Mouse (Mus musculus) hindbrain, postnatal 0 days (tissue): ENCODE measurements at regions not wholly inside any gene's neighbourhood (a gene's known extent, or its start where the extent isn't known, plus 50 kb on each side); places are given as distances from the start of the nearest gene placed in this dataset.

Experiments
- ATAC-seq: fragments of 200-750 bp; cut with Nextera tagmentation; 2 replicates; pipeline ENCODE4 v1.8.0; 2017; ENCODE audit warnings: mild to moderate bottlenecking, moderate TSS enrichment, moderate library complexity
- DNase-seq: peaks from one replicate; pipeline ENCODE4 v3.0.0-alpha.2; 2015; ENCODE audit warnings: low spot score
- H3K27ac ChIP-seq: fragments of 300-500 bp; sonication (generic); 2 replicates; pipeline ENCODE4 v1.5.1; 2014; ENCODE audit warnings: mild to moderate bottlenecking
- H3K27me3 ChIP-seq: fragments of 300-500 bp; sonication (generic); 2 replicates; pipeline ENCODE4 v1.6.1; 2014; ENCODE audit warnings: low read length, mixed read lengths; ENCODE audit not compliant: insufficient read depth
- H3K36me3 ChIP-seq: fragments of 300-500 bp; sonication (generic); 2 replicates; pipeline ENCODE4 v1.6.1; 2014; ENCODE audit warnings: low read length, mixed read lengths; ENCODE audit not compliant: insufficient read depth
- H3K4me1 ChIP-seq: fragments of 300-500 bp; sonication (generic); 2 replicates; pipeline ENCODE4 v1.6.1; 2014; ENCODE audit warnings: antibody characterized with exemption, low read length, mixed read lengths; ENCODE audit not compliant: insufficient read depth
- H3K4me2 ChIP-seq: fragments of 300-500 bp; sonication (generic); 2 replicates; pipeline ENCODE4 v1.6.1; 2014; ENCODE audit warnings: low read depth, mild to moderate bottlenecking, low read length, moderate library complexity, mixed read lengths
- H3K4me3 ChIP-seq: fragments of 300-500 bp; sonication (generic); 2 replicates; pipeline ENCODE4 v1.5.1; 2014; ENCODE audit warnings: low read length
- H3K9ac ChIP-seq: fragments of 300-500 bp; sonication (generic); replicated peaks from 2 replicates; pipeline ENCODE4 v1.6.1; 2014; ENCODE audit warnings: mild to moderate bottlenecking, low read length, moderate library complexity, mixed read lengths
- H3K9me3 ChIP-seq: fragments of 300-500 bp; sonication (generic); 2 replicates; pipeline ENCODE4 v1.6.1; 2016; ENCODE audit warnings: low read length, mixed read lengths
- CTCF ChIP-seq: IDR thresholded peaks from 2 replicates; pipeline ENCODE4 v1.5.1; 2016; ENCODE audit warnings: antibody characterized with exemption, control low read depth, low read depth
- WGBS: fragments of 180-500 bp; shearing (Covaris S2); extraction: QIAGEN DNeasy Blood & Tissue Kit; methylation state at CpG from one replicate; pipeline ENCODE4 v1.1.7; 2014; 5-methylcytosine and 5-hydroxymethylcytosine counted together

GRCm38 (mm10) chr3:149284976-149285375 is 294.6 kb upstream of the Adgrl2 start:
- WGBS = 81% methylated on average over 4 of the region's 4 CpGs
- no peak overlapping the region for H3K4me3 ChIP-seq
- no peak for ATAC-seq

GRCm38 (mm10) chr3:149280807-149281789 is 290.7 kb upstream of the Adgrl2 start:
- Histone ChIP-seq H3K9ac (no peak overlapping the region), H3K36me3 (no peaks in the 10 kb centered on the region), H3K4me3 (no peak overlapping the region), H3K27me3 (no peaks in the 10 kb centered on the region), H3K27ac (no peak overlapping the region), H3K4me2 (no peak overlapping the region), H3K9me3 (no peaks in the 10 kb centered on the region), H3K4me1 (no peaks in the 10 kb centered on the region)
- WGBS = 84% methylated on average over 9 of the region's 9 CpGs
- ATAC-seq = no peak
- DNase-seq = no peak
- TF ChIP-seq CTCF = no peak

More at GRCm38 (mm10) chr3:149284976-149285375, 294.6 kb upstream of the Adgrl2 start:
- Histone ChIP-seq H3K9me3 (no peaks in the 10 kb centered on the region), H3K4me2 (no peak overlapping the region), H3K9ac (no peak overlapping the region), H3K4me1 (no peaks in the 10 kb centered on the region), H3K27ac (no peak overlapping the region), H3K27me3 (no peaks in the 10 kb centered on the region), H3K36me3 (no peaks in the 10 kb centered on the region)
- no peak for DNase-seq
- TF ChIP-seq CTCF = no peak

GRCm38 (mm10) chr3:149279338-149279737 is 289.0 kb upstream of the Adgrl2 start:
- 55% methylated on average over 6 of the region's 6 CpGs for WGBS
- TF ChIP-seq CTCF = no peak
- H3K27ac ChIP-seq = no peak overlapping the region

GRCm38 (mm10) chr3:149277812-149278211 is 287.5 kb upstream of the Adgrl2 start:
- Histone ChIP-seq H3K4me2 (no peak overlapping the region), H3K36me3 (no peaks in the 10 kb centered on the region), H3K9me3 (no peaks in the 10 kb centered on the region), H3K9ac (no peak overlapping the region), H3K4me3 (no peak overlapping the region), H3K27ac (no peak overlapping the region), H3K4me1 (no peaks in the 10 kb centered on the region), H3K27me3 (no peaks in the 10 kb centered on the region)
- TF ChIP-seq CTCF = no peak
- DNase-seq = no peak
- no peak for ATAC-seq
- WGBS = 79% methylated on average over 3 of the region's 3 CpGs

More at GRCm38 (mm10) chr3:149279338-149279737, 289.0 kb upstream of the Adgrl2 start:
- H3K4me2 ChIP-seq = no peak overlapping the region
- H3K36me3 ChIP-seq = no peaks in the 10 kb centered on the region
- no peak overlapping the region for H3K4me3 ChIP-seq
- ATAC-seq (no peak), DNase-seq (no peak)
- H3K27me3 ChIP-seq = no peaks in the 10 kb centered on the region
- H3K9ac ChIP-seq = no peak overlapping the region
- H3K4me1 ChIP-seq = no peaks in the 10 kb centered on the region
- H3K9me3 ChIP-seq = no peaks in the 10 kb centered on the region

GRCm38 (mm10) chr3:149275478-149276132 is 285.2 kb upstream of the Adgrl2 start:
- Histone ChIP-seq H3K4me2 (no peak overlapping the region), H3K27me3 (no peaks in the 10 kb centered on the region), H3K9ac (no peak overlapping the region), H3K36me3 (no peaks in the 10 kb centered on the region), H3K27ac (no peak overlapping the region), H3K4me3 (no peak overlapping the region), H3K9me3 (no peaks in the 10 kb centered on the region), H3K4me1 (no peaks in the 10 kb centered on the region)
- DNase-seq = no peak
- no peak for TF ChIP-seq CTCF
- no peak for ATAC-seq
- WGBS = 79% methylated on average over 6 of the region's 6 CpGs

GRCm38 (mm10) chr3:149274987-149275386 is 284.6 kb upstream of the Adgrl2 start:
- no peak overlapping the region for H3K4me2 ChIP-seq
- ATAC-seq = no peak
- TF ChIP-seq CTCF = no peak
- no peaks in the 10 kb centered on the region for H3K9me3 ChIP-seq
- no peaks in the 10 kb centered on the region for H3K36me3 ChIP-seq
- H3K27me3 ChIP-seq = no peaks in the 10 kb centered on the region
- DNase-seq = no peak
- H3K4me1 ChIP-seq = no peaks in the 10 kb centered on the region
- H3K9ac ChIP-seq = no peak overlapping the region
- H3K27ac ChIP-seq = no peak overlapping the region
- 76% methylated on average over 5 of the region's 5 CpGs for WGBS
- no peak overlapping the region for H3K4me3 ChIP-seq
